Mouse (Mus musculus): Measurements from ENCODE around the gene Smu1. TPM values are rescaled to one million over a fixed set of nuclear protein-coding genes. Genes with fewer than 3 reads are reported as not detected.

Gene Smu1
- polyA plus RNA-seq (2012; rRNA removed): 33.3 and 34.6 TPM in 2 replicates

GRCm38 (mm10) chr4:40757780-40758420, at the start of gene Smu1:
Smu1 (minus strand) TSS chr4:40757923.

GRCm38 (mm10) chr4:40722011-40722666, 35.6 kb downstream of the Smu1 start, which contains the start of gene Dnaja1:
Dnaja1 (plus strand) TSS chr4:40722150.

GRCm38 (mm10) chr4:40702797-40703709, 54.7 kb downstream of the Smu1 start, which contains the start of gene Aptx:
Aptx (minus strand) TSS chr4:40703194.

Other genes starting within 250 kb of the Smu1 start
- 4.5 and 5.2 TPM in 2 replicates for gene Aptx, start 54.7 kb downstream of the Smu1 start, polyA plus RNA-seq (2012; rRNA removed)
- 26.8 and 32.6 TPM in 2 replicates for gene Dnaja1, start 35.8 kb downstream of the Smu1 start, polyA plus RNA-seq (2012; rRNA removed)
- gene B4galt1, start 96.1 kb upstream of the Smu1 start, polyA plus RNA-seq (2012; rRNA removed): 19.4 and 23.6 TPM in 2 replicates
- gene Spink4, start 162.1 kb upstream of the Smu1 start, polyA plus RNA-seq (2012; rRNA removed): 0.59 and 1.0 TPM in 2 replicates
- 47.0 and 48.2 TPM in 2 replicates for gene Bag1, start 190.4 kb upstream of the Smu1 start, polyA plus RNA-seq (2012; rRNA removed)
- gene Chmp5, start 190.5 kb upstream of the Smu1 start, polyA plus RNA-seq (2012; rRNA removed): 30.9 and 31.1 TPM in 2 replicates
- 20.6 and 23.4 TPM in 2 replicates for gene Nfx1, start 213.0 kb upstream of the Smu1 start, polyA plus RNA-seq (2012; rRNA removed)